Mouse (Mus musculus) retina, embryonic 14.5 days (tissue): ENCODE data around the gene Pgls.

Experiments used
- DNase-seq: peaks from one replicate; pipeline ENCODE4 v3.0.0-alpha.2; 2015; ENCODE audit warnings: low spot score

The Pgls gene

DNA sequence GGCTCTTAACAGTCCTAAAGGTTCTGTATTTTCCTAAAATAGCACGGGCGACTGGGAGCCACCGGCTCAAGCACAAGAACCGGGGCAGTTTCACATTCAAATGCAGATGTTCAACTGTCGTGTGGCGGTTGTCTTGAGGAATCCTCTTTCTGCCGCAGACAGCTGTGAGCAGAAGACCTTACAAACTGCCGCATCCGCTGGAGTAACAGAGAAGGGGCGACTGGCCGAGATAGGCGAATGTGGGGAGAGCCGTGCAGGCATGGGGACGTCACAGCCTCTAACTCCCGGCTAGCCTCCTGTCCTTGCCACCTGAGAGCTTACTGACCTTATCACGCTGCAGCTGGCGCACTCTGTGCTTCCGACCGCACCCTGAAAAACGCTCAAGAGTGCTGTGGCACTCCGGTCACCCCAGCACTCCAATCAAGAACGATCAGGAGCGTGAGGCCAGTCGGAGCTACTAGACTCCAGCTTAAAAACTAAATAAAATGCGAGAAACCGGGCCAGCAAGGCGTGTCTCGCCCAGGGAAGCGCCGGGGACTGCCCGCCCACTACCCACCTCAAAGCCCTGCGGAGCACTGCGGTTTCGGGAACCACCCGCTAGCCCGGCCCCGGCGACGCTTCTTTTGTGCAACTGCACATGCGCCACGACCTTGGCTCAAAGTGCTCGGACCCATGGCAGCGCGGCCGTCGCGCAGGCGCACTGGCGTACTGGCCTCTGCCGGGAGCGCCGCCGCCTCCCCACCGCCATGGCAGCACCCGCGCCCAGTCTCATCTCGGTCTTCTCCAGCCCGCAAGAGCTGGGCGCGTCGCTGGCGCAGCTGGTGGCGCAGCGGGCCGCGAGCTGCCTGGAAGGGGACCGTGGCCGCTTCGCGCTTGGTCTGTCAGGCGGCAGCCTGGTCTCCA is at the start of gene Pgls:
Gene Pgls, plus strand, starts transcription at position 706 of the 903 bp plus-strand sequence.
- peak; percentile 97 for DNase-seq

GRCm38 (mm10) chr8:71542632-71543343 is 49.2 kb upstream of the Pgls start, which contains the start of gene Mvb12a:
Gene Mvb12a (plus strand): TSS chr8:71542922.
- peak; percentile 100 for DNase-seq

GRCm38 (mm10) chr8:71543755-71544154 is 48.2 kb upstream of the Pgls start:
- DNase-seq, result no peak

DNA sequence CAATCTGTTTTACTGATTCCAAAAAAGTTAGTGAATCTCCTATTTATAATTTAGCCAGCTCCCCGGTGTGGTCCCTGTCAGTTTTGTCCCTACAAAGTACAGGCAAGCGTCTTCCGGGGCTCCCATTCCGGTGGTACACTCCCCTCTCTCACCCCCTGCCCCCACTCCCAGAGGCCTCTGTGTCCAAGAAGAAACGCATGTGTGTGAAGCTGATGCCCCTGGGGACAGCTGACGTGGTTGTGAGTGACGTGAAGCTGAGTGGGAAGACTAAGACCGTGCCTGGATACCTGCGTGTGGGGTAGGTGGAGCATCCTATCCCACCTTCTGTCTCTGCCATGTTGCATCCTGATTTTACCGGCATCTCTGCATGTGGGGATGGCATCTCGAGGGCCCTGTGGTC is 46.9 kb upstream of the Pgls start:
- DNase-seq, result no peak

GRCm38 (mm10) chr8:71547590-71547989 is 44.4 kb upstream of the Pgls start:
- no peak for DNase-seq

DNA sequence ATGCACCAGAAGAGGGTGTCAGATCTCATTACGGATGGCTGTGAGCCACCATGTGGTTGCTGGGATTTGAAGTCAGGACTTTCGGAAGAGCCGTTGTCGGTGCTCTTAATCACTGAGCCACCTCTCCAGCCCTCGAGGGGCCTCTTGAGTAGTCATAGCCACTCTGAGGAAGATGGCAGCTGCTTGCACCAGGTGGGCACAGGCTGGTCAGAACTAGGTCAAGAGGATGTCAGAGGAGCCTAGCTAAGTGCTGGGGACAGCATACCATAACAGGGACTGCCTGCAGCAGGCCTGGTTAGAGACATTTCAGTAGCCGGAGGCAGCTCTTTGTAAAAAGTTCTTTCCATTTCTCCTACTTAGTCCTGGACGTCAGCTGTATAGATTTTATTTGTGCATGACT is 41.2 kb upstream of the Pgls start:
- no peak for DNase-seq

DNA sequence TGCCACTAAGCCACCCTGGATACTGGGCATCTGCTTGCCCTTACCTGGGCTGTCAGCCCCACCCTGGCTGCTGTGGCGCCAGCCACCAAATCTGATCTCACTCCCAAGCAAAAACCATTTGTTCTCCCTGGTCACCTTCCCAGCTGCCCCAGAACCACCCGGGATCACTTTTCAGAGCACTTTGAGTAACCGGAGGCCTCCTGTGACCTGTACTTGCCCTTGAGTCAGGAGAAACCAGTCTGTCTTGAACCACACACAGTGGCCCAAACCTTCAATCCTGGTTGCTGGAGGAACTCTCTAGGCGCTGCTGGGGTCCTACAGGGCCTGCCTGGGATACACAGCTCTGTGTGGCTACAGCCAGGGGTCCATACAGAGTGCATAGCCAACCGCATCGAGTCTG is 39.2 kb upstream of the Pgls start:
- no peak for DNase-seq

DNA sequence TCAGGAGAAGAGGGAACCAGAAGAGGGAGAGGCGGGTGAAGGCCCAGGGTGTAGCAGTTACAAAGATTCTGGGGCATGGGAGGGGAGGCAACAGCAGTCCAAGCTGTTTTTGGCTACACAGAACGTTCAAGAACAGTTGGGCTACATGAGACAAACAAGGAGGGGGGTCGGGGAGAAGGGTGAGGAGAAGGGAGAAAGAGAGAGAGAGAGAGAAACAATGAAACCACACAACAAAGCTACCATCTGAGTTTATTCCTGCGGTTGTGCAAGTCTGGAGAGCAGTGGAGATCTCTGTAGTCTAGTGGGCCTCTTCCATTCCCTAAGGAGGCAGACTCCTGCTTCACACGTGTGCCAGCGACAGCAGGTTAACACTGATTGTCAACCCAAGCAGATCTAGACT is 38.0 kb upstream of the Pgls start:
- no peak for DNase-seq

DNA sequence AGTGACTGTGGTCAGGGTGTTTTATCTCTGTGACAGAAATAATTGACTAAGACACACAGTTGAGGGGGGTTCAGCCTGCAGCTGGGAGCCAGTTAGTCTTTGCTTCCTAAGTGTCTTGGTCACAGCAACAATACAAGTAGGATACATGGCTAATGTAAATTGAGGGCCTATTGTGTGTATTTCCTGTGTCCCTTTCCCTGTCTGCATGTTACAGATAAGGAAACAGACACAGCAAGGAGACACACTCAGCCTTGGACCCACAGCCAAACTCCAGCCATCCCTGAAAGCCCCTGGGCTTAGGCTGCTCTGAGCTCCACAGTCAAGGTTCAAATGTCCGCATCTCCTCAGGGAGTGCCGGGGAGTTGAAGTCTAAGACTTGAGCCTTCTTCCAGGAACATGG is 37.3 kb upstream of the Pgls start:
- no peak for DNase-seq

DNA sequence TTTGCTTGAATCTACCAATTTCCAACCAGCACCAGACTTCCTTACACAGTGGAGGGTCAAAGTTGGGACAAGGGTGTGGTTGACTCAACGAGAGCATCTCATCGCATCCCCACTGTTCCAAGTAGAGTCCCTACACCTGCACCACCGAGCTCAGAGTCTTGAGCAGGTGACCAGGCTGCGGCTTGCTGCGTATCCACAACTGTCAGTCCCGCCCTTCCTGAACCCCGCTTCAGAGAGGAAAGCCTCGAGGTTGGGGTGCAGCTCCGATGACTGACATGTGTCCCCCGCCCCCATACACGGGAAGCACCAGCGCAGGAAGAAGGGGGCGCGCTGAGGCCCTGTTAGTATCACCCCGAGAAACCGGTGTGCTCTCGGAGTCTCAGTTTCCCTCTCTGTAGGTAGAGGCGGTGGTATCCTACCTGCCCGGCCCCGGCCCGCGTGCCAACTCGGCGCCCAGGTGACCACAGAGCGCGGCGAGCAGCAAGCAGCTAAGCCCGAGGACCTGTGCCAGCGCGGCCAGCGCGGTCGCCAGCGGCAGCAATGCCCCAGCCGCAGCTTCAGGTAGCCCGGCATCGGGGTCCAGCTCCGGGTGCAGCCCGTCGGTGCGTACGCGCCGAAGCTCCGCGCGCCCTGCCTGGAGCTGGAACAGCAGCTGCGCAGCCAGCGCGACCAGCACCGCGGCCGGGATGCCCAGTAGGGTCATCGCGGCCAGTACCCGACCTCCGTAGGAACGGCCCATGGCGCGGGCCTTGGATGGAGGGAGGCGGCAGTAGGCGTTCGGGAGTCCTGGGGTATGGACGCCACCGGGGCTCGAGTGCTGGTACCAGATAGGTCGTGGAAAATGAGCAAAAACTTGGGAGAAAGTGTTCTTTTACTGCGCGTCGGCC is 33.7 kb upstream of the Pgls start, which contains the start of gene Tmem221:
Gene Tmem221, minus strand, starts transcription at position 801 of the 887 bp plus-strand sequence.
- no peak for DNase-seq

GRCm38 (mm10) chr8:71558958-71559690 is 32.9 kb upstream of the Pgls start:
- peak; percentile 66 for DNase-seq

DNA sequence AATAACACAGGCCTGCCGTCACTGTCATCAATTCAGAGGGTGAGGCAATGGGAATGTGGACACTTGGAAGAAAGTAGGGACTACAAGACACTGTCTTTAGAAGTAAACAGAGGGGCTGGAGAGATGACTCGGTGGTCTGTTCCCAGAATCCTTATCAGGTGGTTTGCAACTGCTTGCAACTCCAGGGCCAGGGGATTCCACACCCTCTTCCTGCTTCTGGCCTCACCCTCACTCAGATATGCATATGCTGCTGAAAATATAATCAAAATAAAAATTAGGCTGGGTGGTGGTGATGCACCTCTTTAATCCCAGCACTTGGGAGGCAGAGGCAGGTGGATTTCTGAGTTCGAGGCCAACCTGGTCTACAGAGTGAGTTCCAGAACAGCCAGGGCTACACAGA is 31.9 kb upstream of the Pgls start:
- DNase-seq, result no peak

GRCm38 (mm10) chr8:71560765-71561164 is 31.2 kb upstream of the Pgls start:
- DNase-seq, result no peak

DNA sequence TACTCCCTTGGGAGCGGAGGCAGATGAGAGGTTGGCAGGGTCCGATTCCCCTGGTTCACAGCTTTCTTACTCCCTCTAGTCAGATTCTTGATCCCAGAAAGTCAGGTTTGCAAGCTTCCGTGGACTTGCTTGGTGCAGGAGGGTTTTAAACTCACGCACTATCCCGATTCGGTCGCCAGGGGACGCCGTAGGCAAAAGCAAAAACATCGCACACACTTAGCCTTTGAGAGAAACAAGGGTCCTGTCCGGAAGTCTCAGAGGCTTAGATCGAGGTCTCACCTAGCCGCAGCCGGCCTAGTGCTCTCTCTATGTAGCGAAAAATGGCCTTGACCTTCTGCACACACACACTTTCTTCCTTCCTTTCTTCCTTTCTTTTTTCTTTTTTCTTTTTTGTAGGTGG is 30.6 kb upstream of the Pgls start:
- DNase-seq, result peak; percentile 84

- DNase-seq, result peak; percentile 73
These were observed 29.2 kb upstream of the Pgls start for GRCm38 (mm10) chr8:71562751-71563150.

DNA sequence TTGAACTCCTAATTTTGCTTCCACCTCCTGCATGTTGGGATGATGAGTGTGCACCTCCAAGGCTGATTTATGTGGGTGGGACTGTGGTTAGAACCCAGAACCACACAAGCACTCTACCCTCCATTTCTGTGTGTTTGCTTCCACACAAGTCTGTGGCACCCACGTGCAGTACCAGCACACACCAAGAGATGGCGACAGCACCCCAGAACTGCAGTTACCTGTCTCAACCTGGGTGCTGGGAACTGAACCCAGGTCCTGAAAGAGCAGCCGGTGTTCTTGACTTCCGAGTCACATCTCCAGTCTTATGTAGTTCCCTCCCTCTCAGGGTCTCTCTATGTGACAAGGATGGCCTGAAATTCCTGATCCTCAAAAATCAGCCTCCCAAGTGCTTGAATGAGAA is 28.0 kb upstream of the Pgls start:
- DNase-seq, result no peak

GRCm38 (mm10) chr8:71566501-71566900 is 25.5 kb upstream of the Pgls start, which contains the start of gene Nxnl1:
Gene Nxnl1 (minus strand): TSS chr8:71566601.
- no peak for DNase-seq

DNA sequence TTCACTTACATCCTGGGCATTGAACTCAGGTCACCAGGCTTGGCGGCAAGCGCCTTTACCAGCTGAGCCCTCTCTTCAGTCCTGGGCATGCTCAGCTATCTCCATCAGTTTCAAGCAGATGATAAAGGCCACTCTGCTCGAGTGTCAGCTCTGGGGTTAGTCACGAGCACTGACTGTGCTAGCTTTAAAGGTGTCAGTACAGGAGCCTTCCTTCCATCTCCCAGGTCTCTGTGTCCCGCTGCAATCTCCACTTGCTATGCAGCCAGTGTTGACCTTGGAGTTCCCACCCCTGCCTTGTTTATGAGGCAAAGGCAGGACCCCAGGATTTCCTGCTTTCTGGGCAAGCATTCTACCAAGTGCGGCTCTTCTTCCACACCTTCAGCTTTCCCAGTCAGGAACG is 24.4 kb upstream of the Pgls start:
- DNase-seq, result no peak

DNA sequence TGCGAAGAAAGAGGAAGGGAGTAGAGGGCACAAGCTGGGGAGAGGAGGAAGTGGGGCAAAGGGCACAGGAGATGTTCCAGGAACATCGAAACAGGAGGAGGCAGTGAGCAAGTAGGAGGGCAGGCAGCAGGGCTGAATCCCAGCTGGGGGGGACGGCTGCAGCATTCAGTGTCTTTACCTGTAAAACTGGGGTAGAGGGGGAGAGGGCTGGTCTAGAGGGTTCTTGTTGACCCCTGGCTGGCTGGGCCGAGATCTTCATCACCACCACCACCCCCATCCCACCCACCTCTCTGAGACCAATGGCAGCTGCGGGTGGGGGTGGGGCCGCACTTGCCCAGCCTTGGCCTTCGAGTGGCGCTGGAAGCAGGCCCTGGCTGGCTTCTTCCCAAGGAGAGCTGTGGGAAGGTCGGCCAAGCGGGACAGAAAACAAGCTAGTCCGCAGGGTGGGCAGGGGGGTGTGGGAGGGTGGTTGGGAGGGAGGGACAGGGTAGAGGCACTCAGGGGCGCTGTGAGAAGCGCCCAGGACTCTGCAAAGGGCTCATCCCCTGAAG is 23.5 kb upstream of the Pgls start, which contains the start of gene Slc27a1:
Gene Slc27a1, plus strand, starts transcription at position 496 of the 551 bp plus-strand sequence.
- no peak for DNase-seq

DNA sequence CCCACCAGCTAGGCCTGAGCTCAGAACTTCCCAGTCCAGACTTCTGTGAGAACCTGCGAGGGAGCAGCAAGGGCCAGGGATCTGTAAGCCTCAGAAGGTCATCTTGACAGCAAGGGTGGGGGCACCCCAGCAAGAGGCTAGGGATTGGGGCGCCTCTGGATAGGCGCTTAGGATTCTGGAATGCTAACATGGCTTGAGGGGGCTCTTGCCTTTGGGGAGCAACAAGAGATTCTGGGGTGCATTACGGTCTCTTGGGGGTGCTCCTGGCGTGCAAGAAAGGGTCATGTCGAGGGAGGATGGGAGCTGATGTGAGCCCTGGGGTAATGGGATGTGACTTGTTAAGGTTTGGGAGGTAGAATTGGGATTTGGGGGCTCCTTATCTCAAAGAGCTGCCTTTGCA is 23.0 kb upstream of the Pgls start:
- no peak for DNase-seq
